16 mouse cellular contexts compared by ENCODE assay signal in genomic region chr9:69050856-69051255, GRCm38 (mm10).
DNase-seq lines count a peak whose midpoint lies in the region; TF ChIP-seq lines count a peak whose summit lies in the region.
"Had no signal": no experiment of that assay in that cellular context is flagged by ENCODE, and none has a peak within 500 bp of the region (broad histone marks: within the 10 kb centered on the region; RNA-seq: fewer than 3 reads in every experiment).

No protein-coding gene starts in this region.

- peak overlapping the region; percentile 80 for H3K27ac ChIP-seq in gastrocnemius, adult 2 months

- intact Hi-C loops in gastrocnemius, adult 2 months (cut with DNase I): loop anchor here (2.0 to 5.0 kb wide), 3 partner anchors 94 to 246 kb away; no protein-coding TSS in a partner anchor
- intact Hi-C loops in gastrocnemius, postnatal 36 days (cut with DNase I): loop anchor here (10.0 kb wide), 1 partner anchor 244 kb away; no protein-coding TSS in a partner anchor
- intact Hi-C loops in heart, postnatal 10 days (cut with DNase I): no loop called here

- TF ChIP-seq CTCF in gastrocnemius, adult 2 months (IDR thresholded peaks at IDR 0.05): no peak

- DNase-seq in gastrocnemius, adult 18-20 months (ENCODE audit: low spot score): peak; percentile 63
- DNase-seq in gastrocnemius, postnatal 25 days: no peak
- DNase-seq in gastrocnemius, adult 2 months: peak; percentile 65
- no peak for DNase-seq in gastrocnemius, postnatal 36 days
- peak; percentile 73 for DNase-seq in skeletal muscle tissue, adult 2 months (ENCODE audit: low read depth, low spot score)
- DNase-seq in heart, postnatal 10 days: no peak
- DNase-seq: adrenal gland, adult 2 months; adrenal gland, adult 8-10 months; adrenal gland, postnatal 10 days; adrenal gland, postnatal 14 days; adrenal gland, postnatal 25 days; adrenal gland, postnatal 36 days; B cell, adult 2 months; cerebellum, adult 11 months; cerebellum, adult 11-12 months; cerebellum, adult 18-20 months had no signal

- H3K4me3 ChIP-seq in gastrocnemius, adult 2 months: peak overlapping the region; percentile 58

Comparison
In these comparisons a context has a peak if more than half of its experiments do, and no peak if none do; other contexts are left out.
1. DNase-seq: peak in gastrocnemius, adult 18-20 months (single experiment), gastrocnemius, adult 2 months (single experiment) and skeletal muscle tissue, adult 2 months (single experiment); none in gastrocnemius, postnatal 25 days (single experiment), gastrocnemius, postnatal 36 days (0 of 2) and heart, postnatal 10 days (0 of 2).